Mouse (Mus musculus) adrenal gland (tissue): ENCODE results near the gene Serpinb13.
"Not testable (repeated sequence)": the region's sequence is repeated elsewhere in the genome, so short reads cannot be mapped to it uniquely, and the experiment has no call there.

ENCODE experiments used
- intact Hi-C: fragments of 180-260 bp; cut with DNase I; formaldehyde crosslinking; loops from one replicate; pipeline ENCODE4 v1.15.1; 2025
- long read RNA-seq, 2 experiments: library from polyadenylated mRNA; unstranded; transcript quantifications; one replicate each; pipeline ENCODE4 v2.0.0; 2020; ENCODE audit warnings: borderline replicate concordance in 1 of 2; ENCODE audit not compliant: insufficient replicate concordance in 1 of 2

Serpinb13 gene
- long read RNA-seq, experiment 1, result 0 reads
- long read RNA-seq, experiment 2, result 0 reads

- intact Hi-C loops, result no loop called here
Observed at GRCm38 (mm10) chr1:106980684-106981083, at the start of gene Serpinb13. Gene Serpinb13, plus strand, starts transcription at chr1:106980984.

- intact Hi-C loops, result no loop called here
Observed at GRCm38 (mm10) chr1:106931954-106932353, 48.8 kb upstream of the Serpinb13 start.

- intact Hi-C loops, result no loop called here
Observed at GRCm38 (mm10) chr1:106933658-106934057, 47.1 kb upstream of the Serpinb13 start.

GRCm38 (mm10) chr1:106934265-106934664 is 46.5 kb upstream of the Serpinb13 start, which contains the start of gene Serpinb12:
Gene Serpinb12, plus strand, starts transcription at chr1:106934449.
- intact Hi-C loops, result no loop called here

- intact Hi-C loops, result no loop called here
Observed at GRCm38 (mm10) chr1:106947217-106947616, 33.6 kb upstream of the Serpinb13 start.

GRCm38 (mm10) chr1:106959981-106960380 is 20.8 kb upstream of the Serpinb13 start:
- intact Hi-C loops, result no loop called here

GRCm38 (mm10) chr1:106961023-106961422 is 19.8 kb upstream of the Serpinb13 start:
- intact Hi-C loops, result no loop called here

GRCm38 (mm10) chr1:106983092-106983491 is 2.3 kb downstream of the Serpinb13 start:
- intact Hi-C loops, result no loop called here

- intact Hi-C loops, result no loop called here
Observed at GRCm38 (mm10) chr1:106983865-106984264, 3.1 kb downstream of the Serpinb13 start.

- intact Hi-C loops, result no loop called here
Observed at GRCm38 (mm10) chr1:107000424-107000823, 19.6 kb downstream of the Serpinb13 start.

- intact Hi-C loops, result no loop called here
Observed at GRCm38 (mm10) chr1:107001754-107002153, 21.0 kb downstream of the Serpinb13 start.

- intact Hi-C loops, result no loop called here
Observed at GRCm38 (mm10) chr1:107006316-107006715, 25.5 kb downstream of the Serpinb13 start.

- intact Hi-C loops, result loop anchor here (10.0 kb wide), 1 partner anchor 470 kb away; no protein-coding TSS in a partner anchor
Observed at GRCm38 (mm10) chr1:107014530-107014929, 33.7 kb downstream of the Serpinb13 start.

GRCm38 (mm10) chr1:107015210-107015609 is 34.4 kb downstream of the Serpinb13 start:
- intact Hi-C loops, result loop anchor here (10.0 kb wide), 1 partner anchor 470 kb away; no protein-coding TSS in a partner anchor

- intact Hi-C loops, result no loop called here
Observed at GRCm38 (mm10) chr1:107025886-107026285, 45.1 kb downstream of the Serpinb13 start.

- intact Hi-C loops, result not testable (repeated sequence)
Observed at GRCm38 (mm10) chr1:107034236-107034635, 53.5 kb downstream of the Serpinb13 start.
